Mouse (Mus musculus): ENCODE results near the gene Thsd7a.

DNA sequence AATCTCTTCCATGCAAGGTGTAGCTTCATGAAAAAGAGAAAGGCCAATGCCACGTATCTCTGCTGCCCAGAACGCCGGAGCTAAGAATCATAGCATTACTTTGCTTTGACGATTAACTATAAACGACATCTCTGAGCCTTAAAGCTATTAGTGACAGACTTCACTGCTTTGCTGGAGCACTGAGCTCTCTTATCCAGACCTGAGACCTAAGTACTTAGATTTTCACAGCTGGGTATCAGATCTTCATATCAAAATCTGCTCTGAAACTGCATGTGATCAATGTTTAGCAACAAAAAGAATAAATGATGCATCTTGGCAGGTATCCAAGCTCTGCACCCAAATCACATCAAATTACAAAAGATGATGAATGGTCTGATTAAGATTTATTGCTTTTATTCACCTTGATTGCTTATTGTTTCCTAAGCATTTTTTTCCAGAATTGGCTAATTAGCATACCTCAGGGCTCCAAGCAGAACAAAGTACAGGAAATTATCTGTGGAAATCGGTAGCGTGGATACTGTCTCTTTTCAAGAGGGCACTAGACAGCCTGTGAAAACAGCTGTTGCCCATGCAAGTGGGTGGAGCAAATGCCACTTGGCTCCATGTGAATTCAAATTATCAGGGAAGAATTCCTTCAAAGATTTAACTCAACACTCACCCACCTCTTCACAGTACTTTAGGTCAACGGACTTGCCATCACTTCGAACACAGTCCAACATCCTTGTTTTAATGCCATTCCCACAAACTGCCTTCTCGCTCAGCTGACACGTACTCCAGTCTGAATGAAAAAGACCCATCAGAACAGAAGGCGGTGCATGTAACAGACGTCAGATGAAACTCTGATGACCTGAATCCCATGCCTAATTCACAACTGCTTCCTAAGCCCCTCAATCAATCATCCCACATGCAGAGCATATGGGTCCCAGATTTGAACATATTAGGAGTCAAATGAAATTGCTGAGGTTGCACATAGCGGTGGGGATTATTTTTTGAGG, 412.3 kb downstream of the Thsd7a start:
- TF ChIP-seq CTCF (IDR thresholded peaks at IDR 0.05; ENCODE audit: extremely low read depth, insufficient read depth, low read length) = no peak
- no peak for TF ChIP-seq POLR2A (IDR thresholded peaks at IDR 0.05; ENCODE audit: extremely low read depth, insufficient read depth, low read length)

Measured in cortical plate, adult 2 months (tissue).